Mouse (Mus musculus) heart, adult 8-10 months (tissue): ENCODE data around the gene Cfap73. TPM values are rescaled to one million over a fixed set of nuclear protein-coding genes. Genes with fewer than 3 reads are reported as not detected.
A peak's percentile ranks its signal among the peaks of the same experiment; 100 is the strongest.

Experiments used
- DNase-seq: peaks from one replicate; pipeline ENCODE4 v3.0.0; 2022; ENCODE audit warnings: low spot score
- total RNA-seq, 4 experiments: library from RNA; stranded (reverse); gene quantifications; 2 replicates each; pipeline ENCODE4 v1.2.4; 2022

Gene Cfap73
- total RNA-seq, 4 experiments from 2014 or later, result not detected

DNA sequence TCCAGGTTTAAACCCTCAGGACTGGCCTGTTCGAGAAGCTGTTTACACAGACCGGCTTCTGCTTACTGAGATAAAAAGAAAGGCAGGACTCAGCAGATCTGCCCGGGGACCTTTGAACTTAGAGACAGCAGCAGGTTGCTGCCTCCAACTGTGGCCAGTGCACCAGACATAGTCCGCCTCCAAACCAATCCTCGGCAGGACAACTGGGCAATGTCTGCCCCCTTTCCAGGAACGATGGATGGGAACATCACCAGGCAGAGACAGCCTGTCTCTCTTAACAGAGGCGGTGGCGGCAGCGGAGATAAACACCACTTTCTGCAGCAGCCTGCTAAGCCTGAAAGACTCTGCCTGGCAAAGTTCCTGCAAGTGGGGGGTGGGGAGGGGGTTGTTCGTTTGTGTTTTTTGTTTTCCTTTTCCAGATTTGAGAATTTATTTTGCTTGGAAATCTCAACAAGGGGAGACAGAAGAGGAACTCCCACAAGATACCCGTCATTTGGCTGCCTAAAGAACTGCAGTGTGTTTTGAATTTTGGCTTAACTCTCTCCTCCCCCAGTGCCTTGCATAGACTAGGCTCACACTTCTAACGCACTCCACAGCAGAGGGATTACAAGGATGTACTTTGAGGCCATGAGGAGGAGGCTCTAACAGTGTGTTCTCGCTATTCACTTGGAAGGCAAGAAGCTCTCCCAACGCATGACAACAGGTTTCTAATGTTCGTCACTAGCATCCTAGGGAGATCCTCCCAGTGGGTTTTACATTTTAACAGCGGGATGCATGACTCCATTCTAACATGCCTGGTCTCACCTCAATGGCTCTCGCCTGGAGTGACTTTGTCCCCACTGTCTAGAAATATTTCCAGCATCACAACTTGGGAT is 47.1 kb downstream of the Cfap73 start:
- DNase-seq, result no peak

DNA sequence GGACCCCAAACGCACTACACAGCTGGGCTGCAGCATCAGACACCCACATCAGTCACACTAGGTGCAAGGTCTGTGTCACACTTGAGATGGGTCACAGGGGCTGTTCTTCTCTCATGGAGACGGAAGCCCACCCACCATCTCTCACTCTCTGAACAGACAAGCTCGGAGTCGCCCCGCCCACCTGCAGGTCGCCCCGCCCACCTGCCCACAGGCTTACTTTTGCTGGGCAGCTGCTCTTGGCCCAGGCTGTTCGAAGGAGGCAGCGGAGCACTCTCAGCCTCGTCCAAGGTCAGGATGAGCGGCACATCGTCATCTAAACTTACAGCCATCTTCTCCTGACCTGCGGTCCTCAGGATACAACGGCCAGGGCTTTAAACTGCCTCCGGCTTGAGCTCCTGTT is 49.1 kb downstream of the Cfap73 start:
- no peak for DNase-seq

DNA sequence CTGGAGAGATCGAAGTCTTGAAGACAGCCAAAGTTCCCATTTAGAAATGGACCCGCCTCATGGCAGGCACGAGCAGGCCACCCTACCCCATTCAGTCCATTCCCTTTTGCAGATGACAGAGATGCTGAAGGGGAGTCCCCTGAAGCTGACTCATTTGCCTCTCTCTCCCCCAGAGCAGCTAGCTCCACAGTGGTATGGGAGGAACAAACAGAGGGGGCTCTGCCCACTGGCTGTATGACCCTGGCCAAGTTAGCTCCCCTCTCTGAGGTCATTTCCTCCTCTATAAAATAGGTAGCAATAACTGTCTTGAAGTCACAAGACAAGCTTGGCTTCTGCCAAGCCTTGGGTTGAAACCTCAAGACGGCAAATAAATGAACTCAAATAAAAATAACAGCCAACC is 50.5 kb downstream of the Cfap73 start:
- no peak for DNase-seq

DNA sequence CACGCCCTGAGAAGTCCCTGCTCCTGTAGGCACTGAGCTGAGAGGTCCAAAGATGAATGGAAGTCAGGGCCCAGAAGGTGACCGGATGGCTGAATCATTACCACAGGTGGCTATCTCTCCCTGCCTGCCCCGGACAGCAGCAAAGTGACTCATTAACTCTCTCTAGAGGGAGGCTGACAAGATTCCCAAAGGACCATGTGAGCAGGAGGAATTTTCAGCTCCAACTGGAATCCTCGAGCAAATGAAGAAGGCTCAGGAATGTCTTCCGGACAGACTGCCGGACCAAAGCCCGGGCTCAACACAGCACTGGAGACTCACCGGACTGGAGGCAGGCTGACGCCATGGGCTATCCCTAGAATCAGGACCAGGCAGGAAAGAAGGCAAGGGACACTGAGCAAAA is 52.0 kb downstream of the Cfap73 start:
- no peak for DNase-seq

DNA sequence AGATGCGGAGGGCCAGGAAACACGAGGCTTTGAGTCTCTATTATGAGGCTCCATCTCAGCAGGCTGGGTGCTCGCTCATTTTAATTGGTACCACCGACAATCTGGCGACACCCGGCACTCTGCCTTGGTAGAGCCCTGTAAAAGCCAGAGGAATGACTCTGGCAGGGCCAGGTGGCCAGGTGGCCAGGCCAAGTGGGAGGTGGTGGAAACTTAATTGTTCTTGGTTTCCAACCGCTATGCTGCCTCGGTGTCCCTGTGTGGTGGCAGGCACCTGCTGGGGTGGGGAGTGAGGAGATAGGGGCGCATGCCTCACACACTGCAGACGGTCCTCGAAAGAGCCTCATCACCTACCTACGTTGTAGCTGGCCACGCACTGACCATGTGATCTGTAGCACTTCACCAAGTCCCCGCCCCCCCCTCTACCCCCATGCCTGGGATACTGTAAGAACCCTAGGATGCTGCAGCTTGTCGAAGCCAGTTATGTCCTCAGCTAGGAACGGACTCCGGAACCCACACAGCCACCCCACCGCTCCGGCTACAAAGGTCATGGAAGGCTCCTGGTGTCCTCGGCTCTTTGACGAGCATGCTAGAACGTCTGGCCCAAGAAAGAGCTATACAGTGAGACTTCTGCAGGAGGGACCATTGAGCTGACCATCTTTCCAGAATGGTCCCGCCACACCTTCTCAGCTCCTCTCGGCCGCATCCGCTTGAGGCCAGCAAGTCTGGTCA is 54.0 kb downstream of the Cfap73 start:
- DNase-seq, result no peak

DNA sequence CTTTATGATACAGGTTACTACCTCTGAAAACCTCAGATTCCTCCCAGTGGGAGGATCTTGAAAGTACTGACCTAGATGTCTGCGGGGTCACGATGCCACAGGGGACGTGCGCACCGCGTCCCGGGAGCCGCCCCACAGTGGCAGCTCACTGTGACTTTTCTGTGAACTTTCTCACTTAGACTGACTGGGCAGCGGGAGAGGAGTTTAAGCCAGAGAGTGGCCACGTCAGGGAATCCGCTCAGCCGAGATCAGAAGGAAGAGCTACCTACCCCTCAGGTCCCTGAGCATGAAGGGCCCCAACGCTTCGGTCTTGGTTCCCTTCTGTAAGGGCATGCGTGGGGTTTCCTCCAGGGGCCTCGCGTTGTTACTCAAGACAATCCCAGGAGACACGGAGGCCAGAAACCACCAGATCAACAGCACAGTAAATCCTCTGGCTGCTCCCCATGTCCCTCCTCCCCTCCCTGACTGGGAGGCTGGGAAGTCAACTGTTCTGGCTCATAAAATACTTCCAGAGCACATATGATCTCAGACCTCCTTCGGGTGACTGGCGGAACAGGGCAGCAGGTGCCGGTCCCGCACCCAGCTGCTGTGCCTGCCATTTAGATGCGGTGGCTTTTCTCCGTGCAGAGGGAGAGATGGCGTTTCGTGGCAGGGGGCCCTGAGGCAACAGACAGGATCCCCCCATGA is 54.7 kb downstream of the Cfap73 start:
- DNase-seq, result peak; percentile 68

DNA sequence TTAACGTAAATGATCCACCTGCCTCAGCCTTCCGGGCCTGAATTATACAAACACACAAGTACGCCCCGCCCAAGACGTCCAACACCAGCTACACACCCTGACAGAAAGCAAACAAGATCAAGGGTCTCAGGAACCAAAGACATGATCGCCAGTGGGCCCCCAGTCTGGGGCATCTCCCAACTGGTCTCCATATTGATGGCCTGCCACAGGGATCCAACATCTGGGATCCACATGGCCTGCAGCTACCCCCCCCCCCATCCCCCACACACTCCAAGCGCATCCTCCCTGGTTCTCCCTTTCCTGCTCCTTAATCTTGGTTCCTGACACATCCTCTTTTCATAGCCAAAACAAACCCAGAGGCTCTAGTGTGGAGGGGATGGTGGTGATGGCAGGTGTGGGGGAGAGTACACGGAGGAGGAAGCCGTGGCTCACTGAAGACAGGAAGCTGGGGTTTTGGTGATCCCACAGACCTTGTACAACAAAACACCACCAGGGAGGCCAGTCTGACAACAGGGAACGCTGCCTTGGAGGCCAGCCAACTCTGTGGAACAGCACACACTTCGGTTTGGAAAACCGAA is 55.4 kb downstream of the Cfap73 start:
- peak; percentile 72 for DNase-seq

Other genes with a start within 250 kb of the Cfap73 start
- gene Lhx5, start 202.5 kb downstream of the Cfap73 start, total RNA-seq, result not detected
- gene Sdsl, start 161.4 kb downstream of the Cfap73 start, total RNA-seq, result 10 to 100 TPM in 1 of 4 experiments, 1 to 10 TPM in 3; 8.6 to 11.4 (median 9.5) TPM
- gene Sds, start 157.7 kb downstream of the Cfap73 start, total RNA-seq, result 1 to 10 TPM; 1.4 to 4.9 (median 1.7) TPM
- gene Plbd2, start 130.6 kb downstream of the Cfap73 start, total RNA-seq, result 10 to 100 TPM; 46.7 to 54.2 (median 49.5) TPM
- 10 to 100 TPM in 2 of 4 experiments, 1 to 10 TPM in 2; 8.2 to 12.4 (median 10.0) TPM for gene Slc8b1, start 123.1 kb downstream of the Cfap73 start, total RNA-seq
- 10 to 100 TPM; 34.8 to 36.7 (median 36.3) TPM for gene Tpcn1, start 45.6 kb downstream of the Cfap73 start, total RNA-seq
- gene Iqcd, start 45.2 kb downstream of the Cfap73 start, total RNA-seq, result under 1 TPM in 2 of 4 experiments, not detected in 2; 0.14 to 0.22 TPM
- 10 to 100 TPM; 14.3 to 17.9 (median 15.3) TPM for gene Rita1, start 21.6 kb downstream of the Cfap73 start, total RNA-seq
- 10 to 100 TPM; 21.0 to 24.7 (median 23.0) TPM for gene Ddx54, start 21.5 kb downstream of the Cfap73 start, total RNA-seq
- under 1 TPM in 3 of 4 experiments, not detected in 1; 0.44 to 0.79 (median 0.46) TPM for gene Rasal1, start 14.6 kb upstream of the Cfap73 start, total RNA-seq
- gene Dtx1, start 77.7 kb upstream of the Cfap73 start, total RNA-seq, result 1 to 10 TPM; 1.7 to 2.0 (median 1.9) TPM
- gene Oas2, start 115.6 kb upstream of the Cfap73 start, total RNA-seq, result 1 to 10 TPM in 1 of 4 experiments, under 1 TPM in 3; 0.62 to 1.0 (median 0.83) TPM
- gene Oas3, start 143.4 kb upstream of the Cfap73 start, total RNA-seq, result under 1 TPM in 2 of 4 experiments, not detected in 2; 0.16 to 0.26 TPM
- not detected for gene Oas1e, start 161.3 kb upstream of the Cfap73 start, total RNA-seq
- gene Oas1c, start 178.3 kb upstream of the Cfap73 start, total RNA-seq, result under 1 TPM; 0.22 to 0.52 (median 0.30) TPM
- not detected for gene Oas1f, start 213.1 kb upstream of the Cfap73 start, total RNA-seq
- not detected for gene Oas1h, start 227.2 kb upstream of the Cfap73 start, total RNA-seq